Mouse (Mus musculus): ENCODE data around the gene Zfp385a. TPM values are rescaled to one million over a fixed set of nuclear protein-coding genes. Genes with fewer than 3 reads are reported as not detected.

The Zfp385a gene
- polyA plus RNA-seq, 1 experiment, result 28.1 TPM

DNA sequence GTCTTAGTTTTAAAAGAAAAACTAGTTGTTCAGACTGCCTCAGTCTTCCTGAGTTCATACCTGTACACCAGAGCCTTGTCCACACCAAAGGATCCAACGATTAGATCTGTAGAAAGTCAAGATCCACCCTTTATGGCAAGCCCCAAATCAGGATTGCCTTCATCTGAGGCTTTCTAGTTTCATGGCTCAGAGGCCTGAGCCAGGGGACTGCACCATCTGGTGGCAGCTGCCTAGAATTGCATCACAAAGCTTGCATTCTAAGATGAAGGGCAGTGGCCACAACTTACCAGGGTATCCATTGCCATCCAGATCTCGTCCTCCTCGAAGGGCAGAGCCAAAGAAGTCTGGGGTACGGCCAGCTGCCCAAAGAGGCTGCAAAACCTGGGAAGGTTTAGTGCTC lies 13.0 kb upstream of the Zfp385a start:
- 44% methylated on average over 4 of the region's 4 CpGs for WGBS
- no peaks in the 10 kb centered on the region for H3K36me3 ChIP-seq (ENCODE audit: control insufficient read depth, insufficient read depth, low read length)

GRCm38 (mm10) chr15:103347275-103347684 lies 7.4 kb upstream of the Zfp385a start:
- DNase-seq (ENCODE audit: low read depth in 1 of 2, low spot score in 2 of 2), result peak; percentile 68 to 69
- H3K36me3 ChIP-seq (ENCODE audit: control insufficient read depth, insufficient read depth, low read length), result no peaks in the 10 kb centered on the region

More for the DNA sequence above, 13.0 kb upstream of the Zfp385a start:
- Histone ChIP-seq H3K27me3 (ENCODE audit: control insufficient read depth, insufficient read depth, low read length) (no peaks in the 10 kb centered on the region), H3K4me3 (ENCODE audit: extremely low read depth, insufficient read depth, insufficient read length) (no peak overlapping the region), H3K27ac (ENCODE audit: insufficient read depth, low read length) (no peak overlapping the region), H3K4me1 (ENCODE audit: control insufficient read depth, insufficient read depth, insufficient read length) (peaks cover 7% of the 10 kb centered on the region; the same call in 1 of the 2 replicates)
- TF ChIP-seq CTCF (IDR thresholded peaks at IDR 0.05; ENCODE audit: extremely low read depth, insufficient read depth, insufficient read length, insufficient replicate concordance) (peak; percentile 62; the same call in 1 of the 2 replicates), POLR2A (IDR thresholded peaks at IDR 0.05; ENCODE audit: low read depth, low read length) (no peak)
- peak; percentile 38 to 54 for DNase-seq (ENCODE audit: low read depth in 1 of 2, low spot score in 2 of 2)

DNA sequence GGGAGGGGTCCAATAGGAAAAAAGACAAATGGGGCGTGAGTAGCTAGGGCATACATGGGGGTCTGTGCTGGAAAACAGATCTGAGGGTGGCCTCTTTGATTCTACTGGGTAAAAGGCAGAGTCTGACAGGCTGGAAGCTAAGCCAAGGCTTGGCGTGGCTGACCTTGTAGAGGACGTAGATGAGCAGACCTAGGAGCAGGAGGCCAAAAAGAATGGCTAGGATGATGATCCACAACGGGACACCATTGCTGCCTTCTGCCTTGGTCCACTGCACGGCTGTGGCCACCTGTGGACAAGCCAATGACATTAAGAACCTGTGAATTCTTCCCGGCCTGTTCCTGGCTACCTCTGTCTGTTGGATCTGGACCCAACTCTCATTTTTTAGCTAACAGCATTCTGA lies 5.9 kb upstream of the Zfp385a start:
- Histone ChIP-seq H3K27ac (ENCODE audit: insufficient read depth, low read length) (no peak overlapping the region), H3K4me3 (ENCODE audit: extremely low read depth, insufficient read depth, insufficient read length) (no peak overlapping the region), H3K4me1 (ENCODE audit: control insufficient read depth, insufficient read depth, insufficient read length) (no peaks in the 10 kb centered on the region), H3K36me3 (ENCODE audit: control insufficient read depth, insufficient read depth, low read length) (no peaks in the 10 kb centered on the region), H3K27me3 (ENCODE audit: control insufficient read depth, insufficient read depth, low read length) (no peaks in the 10 kb centered on the region)
- TF ChIP-seq POLR2A (IDR thresholded peaks at IDR 0.05; ENCODE audit: low read depth, low read length), result no peak
- TF ChIP-seq CTCF (IDR thresholded peaks at IDR 0.05; ENCODE audit: extremely low read depth, insufficient read depth, insufficient read length, insufficient replicate concordance), result no peak
- no peak for DNase-seq (ENCODE audit: low read depth in 1 of 2, low spot score in 2 of 2)
- WGBS, result 90% methylated on average over 6 of the region's 6 CpGs

More at GRCm38 (mm10) chr15:103347275-103347684, 7.4 kb upstream of the Zfp385a start:
- peak; percentile 67; the same call in 1 of the 2 replicates for TF ChIP-seq CTCF (IDR thresholded peaks at IDR 0.05; ENCODE audit: extremely low read depth, insufficient read depth, insufficient read length, insufficient replicate concordance)
- TF ChIP-seq POLR2A (IDR thresholded peaks at IDR 0.05; ENCODE audit: low read depth, low read length), result no peak
- H3K4me3 ChIP-seq (ENCODE audit: extremely low read depth, insufficient read depth, insufficient read length), result no peak overlapping the region
- H3K4me1 ChIP-seq (ENCODE audit: control insufficient read depth, insufficient read depth, insufficient read length), result no peaks in the 10 kb centered on the region
- no peaks in the 10 kb centered on the region for H3K27me3 ChIP-seq (ENCODE audit: control insufficient read depth, insufficient read depth, low read length)
- WGBS, result 7% methylated on average over 2 of the region's 2 CpGs
- no peak overlapping the region for H3K27ac ChIP-seq (ENCODE audit: insufficient read depth, low read length)

DNA sequence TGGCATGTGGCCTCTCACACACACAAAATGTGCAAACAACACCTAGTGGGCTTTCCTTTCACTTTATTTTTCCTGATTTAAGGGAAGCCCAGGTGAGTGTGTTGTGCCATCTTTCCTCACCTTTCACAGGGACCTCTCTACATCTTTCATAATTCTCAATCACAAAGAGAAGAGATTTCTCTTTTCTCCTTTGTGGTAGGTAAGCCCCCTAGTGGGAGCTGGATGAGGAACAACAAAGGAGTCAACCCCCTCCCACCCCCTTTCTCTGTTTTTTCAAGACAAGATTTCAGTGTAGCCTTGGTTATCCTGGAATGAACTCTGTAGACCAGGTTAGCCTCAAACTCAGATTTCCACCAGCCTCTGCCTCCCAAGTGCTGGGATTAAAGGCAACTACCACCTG lies 3.7 kb upstream of the Zfp385a start:
- no peak for DNase-seq (ENCODE audit: low read depth in 1 of 2, low spot score in 2 of 2)
- TF ChIP-seq CTCF (IDR thresholded peaks at IDR 0.05; ENCODE audit: extremely low read depth, insufficient read depth, insufficient read length, insufficient replicate concordance) (no peak), POLR2A (IDR thresholded peaks at IDR 0.05; ENCODE audit: low read depth, low read length) (no peak)
- Histone ChIP-seq H3K4me3 (ENCODE audit: extremely low read depth, insufficient read depth, insufficient read length) (no peak overlapping the region), H3K27ac (ENCODE audit: insufficient read depth, low read length) (no peak overlapping the region), H3K4me1 (ENCODE audit: control insufficient read depth, insufficient read depth, insufficient read length) (peaks cover 2% of the 10 kb centered on the region; the same call in 1 of the 2 replicates), H3K36me3 (ENCODE audit: control insufficient read depth, insufficient read depth, low read length) (no peaks in the 10 kb centered on the region), H3K27me3 (ENCODE audit: control insufficient read depth, insufficient read depth, low read length) (no peaks in the 10 kb centered on the region)

- H3K4me3 ChIP-seq (ENCODE audit: extremely low read depth, insufficient read depth, insufficient read length), result no peak overlapping the region
- H3K36me3 ChIP-seq (ENCODE audit: control insufficient read depth, insufficient read depth, low read length), result no peaks in the 10 kb centered on the region
- H3K27me3 ChIP-seq (ENCODE audit: control insufficient read depth, insufficient read depth, low read length), result no peaks in the 10 kb centered on the region
- TF ChIP-seq CTCF (IDR thresholded peaks at IDR 0.05; ENCODE audit: extremely low read depth, insufficient read depth, insufficient read length, insufficient replicate concordance) (no peak), POLR2A (IDR thresholded peaks at IDR 0.05; ENCODE audit: low read depth, low read length) (no peak)
- H3K4me1 ChIP-seq (ENCODE audit: control insufficient read depth, insufficient read depth, insufficient read length), result peaks cover 2% of the 10 kb centered on the region; the same call in 1 of the 2 replicates
- H3K27ac ChIP-seq (ENCODE audit: insufficient read depth, low read length), result no peak overlapping the region
- 81% methylated on average over 3 of the region's 3 CpGs for WGBS
- no peak for DNase-seq (ENCODE audit: low read depth in 1 of 2, low spot score in 2 of 2)
Measured at GRCm38 (mm10) chr15:103343008-103343407, 3.1 kb upstream of the Zfp385a start.

DNA sequence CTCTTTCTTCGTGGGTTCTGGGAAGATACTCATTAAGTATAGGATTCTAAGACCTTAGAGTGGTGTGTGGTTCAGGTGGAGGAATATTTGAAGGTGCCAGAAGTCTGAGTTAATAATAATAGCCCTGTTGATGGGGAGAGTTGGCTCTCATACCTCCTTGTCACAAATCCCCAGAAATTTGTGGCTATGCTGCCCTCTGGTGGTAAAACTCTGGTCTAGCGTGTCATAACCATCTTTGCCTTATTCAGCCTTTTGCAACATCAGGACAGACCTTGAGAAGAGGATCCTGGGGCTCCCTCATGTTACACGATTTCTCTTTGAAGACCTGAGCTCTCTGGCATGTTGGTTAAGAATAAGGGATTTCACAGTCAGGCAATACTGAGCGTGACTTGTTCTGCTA lies 2.5 kb upstream of the Zfp385a start:
- WGBS, result 34% methylated on average over 4 of the region's 4 CpGs
- Histone ChIP-seq H3K36me3 (ENCODE audit: control insufficient read depth, insufficient read depth, low read length) (no peaks in the 10 kb centered on the region), H3K4me1 (ENCODE audit: control insufficient read depth, insufficient read depth, insufficient read length) (peaks cover 5% of the 10 kb centered on the region; the same call in 1 of the 2 replicates), H3K4me3 (ENCODE audit: extremely low read depth, insufficient read depth, insufficient read length) (no peak overlapping the region), H3K27me3 (ENCODE audit: control insufficient read depth, insufficient read depth, low read length) (no peaks in the 10 kb centered on the region), H3K27ac (ENCODE audit: insufficient read depth, low read length) (no peak overlapping the region)
- TF ChIP-seq POLR2A (IDR thresholded peaks at IDR 0.05; ENCODE audit: low read depth, low read length), result no peak
- TF ChIP-seq CTCF (IDR thresholded peaks at IDR 0.05; ENCODE audit: extremely low read depth, insufficient read depth, insufficient read length, insufficient replicate concordance), result peak; percentile 51; the same call in 1 of the 2 replicates
- peak; percentile 70 to 72 for DNase-seq (ENCODE audit: low read depth in 1 of 2, low spot score in 2 of 2)

DNA sequence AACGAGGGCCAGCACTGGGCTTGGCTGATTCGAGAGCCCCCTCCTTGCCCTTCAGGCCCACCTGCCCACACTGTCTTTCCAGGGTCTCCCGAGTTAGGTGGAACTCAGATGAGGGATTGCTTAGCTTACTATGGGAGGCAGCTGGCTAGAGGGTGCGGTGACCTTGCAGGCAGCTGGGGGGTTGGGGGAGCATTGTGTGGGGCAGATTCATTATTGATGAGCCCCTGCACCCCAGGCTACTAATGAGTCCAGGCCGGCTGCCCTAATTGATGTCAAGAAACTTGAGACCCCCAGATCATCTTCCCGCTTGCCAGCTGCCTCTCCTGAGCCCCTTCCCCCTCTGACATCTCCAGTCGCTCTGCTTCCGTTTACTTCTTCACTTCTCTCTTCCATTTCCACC lies 1.7 kb upstream of the Zfp385a start:
- no peaks in the 10 kb centered on the region for H3K27me3 ChIP-seq (ENCODE audit: control insufficient read depth, insufficient read depth, low read length)
- DNase-seq (ENCODE audit: low read depth in 1 of 2, low spot score in 2 of 2), result no peak
- WGBS, result 87% methylated on average over 8 of the region's 8 CpGs
- H3K4me3 ChIP-seq (ENCODE audit: extremely low read depth, insufficient read depth, insufficient read length), result no peak overlapping the region
- peaks cover 5% of the 10 kb centered on the region; the same call in 1 of the 2 replicates for H3K4me1 ChIP-seq (ENCODE audit: control insufficient read depth, insufficient read depth, insufficient read length)
- no peaks in the 10 kb centered on the region for H3K36me3 ChIP-seq (ENCODE audit: control insufficient read depth, insufficient read depth, low read length)
- no peak overlapping the region for H3K27ac ChIP-seq (ENCODE audit: insufficient read depth, low read length)
- no peak for TF ChIP-seq CTCF (IDR thresholded peaks at IDR 0.05; ENCODE audit: extremely low read depth, insufficient read depth, insufficient read length, insufficient replicate concordance)
- TF ChIP-seq POLR2A (IDR thresholded peaks at IDR 0.05; ENCODE audit: low read depth, low read length), result no peak
